Mouse (Mus musculus): ENCODE measurements at regions not wholly inside any gene's neighbourhood (a gene's known extent, or its start where the extent isn't known, plus 50 kb on each side); places are given as distances from the start of the nearest gene placed in this dataset.

DNA sequence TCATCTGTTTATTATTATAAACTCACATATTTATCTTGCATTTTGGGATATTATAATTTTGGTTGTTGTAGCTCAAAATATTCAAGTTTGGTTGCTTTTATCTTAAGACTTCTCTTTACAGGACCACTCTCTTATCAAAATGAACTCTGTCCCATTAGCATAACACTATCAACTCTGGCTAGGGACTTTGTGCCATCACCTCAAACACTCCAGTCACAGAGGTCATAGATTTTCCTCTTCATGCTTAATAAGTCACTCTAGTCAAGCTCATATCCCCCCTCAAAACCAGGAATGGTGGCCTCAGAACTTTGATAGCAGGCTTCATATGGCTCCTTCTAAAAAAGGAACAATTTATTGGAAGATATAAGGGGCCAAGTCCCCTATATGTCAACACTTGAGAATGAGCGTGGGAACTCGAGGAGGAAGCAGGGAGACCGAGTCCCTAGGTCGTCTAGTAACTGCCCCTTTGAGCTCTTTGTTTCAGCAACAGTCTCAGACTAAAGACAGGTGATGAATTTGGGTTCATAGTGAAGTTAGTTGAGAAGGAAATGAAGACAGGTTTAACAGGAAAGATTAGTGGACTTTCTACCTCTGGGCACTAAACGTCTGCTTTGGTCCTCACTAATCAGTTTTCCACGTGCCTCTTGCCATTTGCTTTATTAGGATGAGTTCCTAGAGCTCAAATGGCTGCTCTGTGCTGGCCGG lies 565.4 kb upstream of the Pkn2 start:
- no peak for DNase-seq (ENCODE audit: low spot score)
- WGBS: 76% methylated on average over 7 of the region's 7 CpGs
- Histone ChIP-seq H3K27ac (ENCODE audit: low read depth, low read length) (no peak overlapping the region), H3K4me1 (replicated peaks; ENCODE audit: control insufficient read depth, insufficient read depth, low read length) (no peaks in the 10 kb centered on the region), H3K36me3 (ENCODE audit: control insufficient read depth, insufficient read depth, low read length) (no peaks in the 10 kb centered on the region), H3K27me3 (ENCODE audit: control insufficient read depth, insufficient read depth, low read length) (no peaks in the 10 kb centered on the region), H3K4me2 (replicated peaks; ENCODE audit: low read depth, low read length) (no peak overlapping the region), H3K9me3 (ENCODE audit: control insufficient read depth, low read length) (no peaks in the 10 kb centered on the region), H3K9ac (ENCODE audit: low read depth, low read length) (no peak overlapping the region), H3K4me3 (ENCODE audit: low read depth, low read length) (no peak overlapping the region)
- no peak for ATAC-seq (ENCODE audit: low FRiP score)

DNA sequence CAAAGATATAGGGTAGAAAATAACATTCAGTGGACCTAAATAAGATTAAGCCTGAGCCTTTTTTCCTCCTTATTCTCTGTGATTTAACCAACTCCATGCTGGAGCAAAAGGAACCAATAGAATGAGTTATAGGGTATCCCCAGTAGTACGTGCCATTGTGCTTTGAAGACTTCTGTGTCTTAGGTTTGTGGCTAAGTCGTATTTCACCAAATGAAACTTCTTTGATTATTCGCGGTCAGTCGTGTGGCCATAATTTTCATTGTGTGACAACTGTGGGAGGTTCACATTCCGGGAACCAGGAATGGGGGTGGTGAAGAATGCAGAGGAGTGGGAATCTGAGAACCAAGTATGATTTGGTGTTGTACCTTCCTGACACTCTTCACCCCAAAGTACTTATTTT lies 535.6 kb upstream of the Pkn2 start:
- H3K4me3 ChIP-seq (ENCODE audit: low read depth, low read length): no peak overlapping the region
- no peak for ATAC-seq (ENCODE audit: low FRiP score)
- DNase-seq (ENCODE audit: low spot score): no peak
- no peaks in the 10 kb centered on the region for H3K4me1 ChIP-seq (replicated peaks; ENCODE audit: control insufficient read depth, insufficient read depth, low read length)
- no peaks in the 10 kb centered on the region for H3K36me3 ChIP-seq (ENCODE audit: control insufficient read depth, insufficient read depth, low read length)
- H3K27ac ChIP-seq (ENCODE audit: low read depth, low read length): no peak overlapping the region
- no peak overlapping the region for H3K9ac ChIP-seq (ENCODE audit: low read depth, low read length)
- 65% methylated on average over 6 of the region's 6 CpGs for WGBS
- no peaks in the 10 kb centered on the region for H3K27me3 ChIP-seq (ENCODE audit: control insufficient read depth, insufficient read depth, low read length)
- H3K4me2 ChIP-seq (replicated peaks; ENCODE audit: low read depth, low read length): no peak overlapping the region
- no peaks in the 10 kb centered on the region for H3K9me3 ChIP-seq (ENCODE audit: control insufficient read depth, low read length)

DNA sequence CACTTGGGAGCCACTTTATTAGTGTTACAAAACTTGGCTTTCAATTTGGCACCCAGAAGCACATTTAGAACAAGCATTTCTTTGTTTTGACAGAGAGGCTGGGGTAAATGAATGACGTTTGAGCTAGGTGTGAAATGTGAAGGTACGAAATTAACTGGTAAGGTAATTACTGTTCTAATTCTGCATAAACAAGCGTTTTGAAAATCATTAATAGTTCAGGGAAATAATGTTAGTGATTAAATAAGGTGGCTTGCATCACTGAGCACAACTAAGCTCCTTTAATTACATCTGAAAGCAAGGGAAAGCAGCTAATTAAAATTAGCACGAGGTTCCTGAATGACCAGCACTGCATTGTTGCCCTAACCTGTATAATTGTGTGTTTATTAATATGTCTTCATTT lies 529.9 kb upstream of the Pkn2 start:
- Histone ChIP-seq H3K27ac (ENCODE audit: low read depth, low read length) (no peak overlapping the region), H3K4me2 (replicated peaks; ENCODE audit: low read depth, low read length) (no peak overlapping the region), H3K4me1 (replicated peaks; ENCODE audit: control insufficient read depth, insufficient read depth, low read length) (no peaks in the 10 kb centered on the region), H3K4me3 (ENCODE audit: low read depth, low read length) (no peak overlapping the region), H3K9me3 (ENCODE audit: control insufficient read depth, low read length) (no peaks in the 10 kb centered on the region), H3K27me3 (ENCODE audit: control insufficient read depth, insufficient read depth, low read length) (no peaks in the 10 kb centered on the region), H3K36me3 (ENCODE audit: control insufficient read depth, insufficient read depth, low read length) (no peaks in the 10 kb centered on the region), H3K9ac (ENCODE audit: low read depth, low read length) (no peak overlapping the region)
- DNase-seq (ENCODE audit: low spot score): no peak
- 74% methylated on average over 4 of the region's 4 CpGs for WGBS
- no peak for ATAC-seq (ENCODE audit: low FRiP score)

DNA sequence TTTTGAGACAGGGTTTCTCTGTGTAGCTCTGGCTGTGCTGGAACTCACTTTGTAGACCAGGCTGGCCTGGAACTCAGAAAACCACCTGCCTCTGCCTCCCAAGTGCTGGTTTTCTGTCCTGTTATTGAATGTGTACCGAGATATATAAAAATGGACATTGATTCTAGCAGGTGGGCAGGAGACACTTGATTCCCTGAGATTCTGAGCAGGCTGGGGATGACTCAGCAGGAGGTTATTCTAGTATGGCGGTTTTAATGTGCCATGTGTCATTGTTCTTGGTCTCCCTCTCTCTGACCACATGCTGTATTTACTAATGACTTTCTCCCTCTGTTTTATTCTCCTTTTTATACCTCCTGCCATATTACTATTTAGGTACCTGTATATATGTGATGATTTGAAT lies 517.2 kb upstream of the Pkn2 start:
- no peak overlapping the region for H3K4me3 ChIP-seq (ENCODE audit: low read depth, low read length)
- no peak overlapping the region for H3K27ac ChIP-seq (ENCODE audit: low read depth, low read length)
- DNase-seq (ENCODE audit: low spot score) (no peak), ATAC-seq (ENCODE audit: low FRiP score) (no peak)
- no peak overlapping the region for H3K9ac ChIP-seq (ENCODE audit: low read depth, low read length)
- no peaks in the 10 kb centered on the region for H3K4me1 ChIP-seq (replicated peaks; ENCODE audit: control insufficient read depth, insufficient read depth, low read length)
- 76% methylated on average over 2 of the region's 2 CpGs for WGBS
- H3K9me3 ChIP-seq (ENCODE audit: control insufficient read depth, low read length): no peaks in the 10 kb centered on the region
- no peak overlapping the region for H3K4me2 ChIP-seq (replicated peaks; ENCODE audit: low read depth, low read length)
- H3K36me3 ChIP-seq (ENCODE audit: control insufficient read depth, insufficient read depth, low read length): no peaks in the 10 kb centered on the region
- H3K27me3 ChIP-seq (ENCODE audit: control insufficient read depth, insufficient read depth, low read length): no peaks in the 10 kb centered on the region

DNA sequence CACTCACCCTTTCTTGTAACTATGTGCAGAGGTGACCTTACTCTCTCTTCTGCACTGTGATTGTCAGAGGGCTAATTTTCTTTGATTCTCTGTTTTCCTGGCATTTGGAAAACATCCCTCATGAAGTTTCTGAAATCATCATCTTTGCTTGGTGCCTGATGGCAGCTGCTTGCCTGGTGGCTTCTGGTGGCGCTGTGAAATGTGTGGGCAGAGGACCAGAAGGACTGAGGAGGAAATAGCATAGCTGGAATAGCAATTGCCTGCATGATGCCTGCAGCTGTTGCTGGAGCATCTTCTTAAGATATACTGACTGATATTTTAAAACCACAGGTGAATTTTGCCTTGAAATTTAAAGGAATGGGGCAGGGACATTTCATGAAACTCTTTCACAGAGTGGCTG lies 502.6 kb upstream of the Pkn2 start:
- ATAC-seq (ENCODE audit: low FRiP score): no peak
- Histone ChIP-seq H3K4me3 (ENCODE audit: low read depth, low read length) (no peak overlapping the region), H3K27ac (ENCODE audit: low read depth, low read length) (no peak overlapping the region), H3K4me2 (replicated peaks; ENCODE audit: low read depth, low read length) (no peak overlapping the region), H3K9ac (ENCODE audit: low read depth, low read length) (no peak overlapping the region), H3K27me3 (ENCODE audit: control insufficient read depth, insufficient read depth, low read length) (no peaks in the 10 kb centered on the region), H3K36me3 (ENCODE audit: control insufficient read depth, insufficient read depth, low read length) (no peaks in the 10 kb centered on the region), H3K4me1 (replicated peaks; ENCODE audit: control insufficient read depth, insufficient read depth, low read length) (no peaks in the 10 kb centered on the region), H3K9me3 (ENCODE audit: control insufficient read depth, low read length) (no peaks in the 10 kb centered on the region)
- 87% methylated on average over 1 of the region's 1 CpGs for WGBS
- DNase-seq (ENCODE audit: low spot score): no peak

DNA sequence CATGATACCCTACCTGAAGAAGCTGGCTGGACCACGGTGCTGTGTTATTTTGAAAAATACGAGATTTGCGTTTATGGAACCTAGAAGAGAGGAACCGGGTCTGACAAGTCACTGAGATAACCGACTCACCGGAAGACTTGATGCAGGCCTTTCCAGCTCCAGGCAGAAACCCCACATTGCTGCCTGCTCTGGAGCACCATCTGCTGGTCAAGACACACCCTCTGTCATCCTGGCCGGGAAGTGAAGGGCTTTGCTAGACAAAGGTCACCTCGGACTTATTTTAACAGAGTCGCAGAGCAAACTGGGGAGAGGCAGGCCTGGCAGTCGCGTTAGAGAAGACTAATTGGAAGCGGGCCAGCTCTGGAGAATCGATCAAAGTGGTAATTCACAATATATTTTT lies 497.4 kb upstream of the Pkn2 start:
- Histone ChIP-seq H3K4me1 (replicated peaks; ENCODE audit: control insufficient read depth, insufficient read depth, low read length) (no peaks in the 10 kb centered on the region; the same call in 1 of the 2 replicates), H3K27me3 (ENCODE audit: control insufficient read depth, insufficient read depth, low read length) (no peaks in the 10 kb centered on the region), H3K36me3 (ENCODE audit: control insufficient read depth, insufficient read depth, low read length) (no peaks in the 10 kb centered on the region), H3K4me3 (ENCODE audit: low read depth, low read length) (no peak overlapping the region), H3K27ac (ENCODE audit: low read depth, low read length) (no peak overlapping the region), H3K9ac (ENCODE audit: low read depth, low read length) (no peak overlapping the region), H3K4me2 (replicated peaks; ENCODE audit: low read depth, low read length) (no peak overlapping the region), H3K9me3 (ENCODE audit: control insufficient read depth, low read length) (no peaks in the 10 kb centered on the region)
- DNase-seq (ENCODE audit: low spot score): peak; percentile 82
- ATAC-seq (ENCODE audit: low FRiP score): peak; percentile 85
- 20% methylated on average over 13 of the region's 13 CpGs for WGBS

DNA sequence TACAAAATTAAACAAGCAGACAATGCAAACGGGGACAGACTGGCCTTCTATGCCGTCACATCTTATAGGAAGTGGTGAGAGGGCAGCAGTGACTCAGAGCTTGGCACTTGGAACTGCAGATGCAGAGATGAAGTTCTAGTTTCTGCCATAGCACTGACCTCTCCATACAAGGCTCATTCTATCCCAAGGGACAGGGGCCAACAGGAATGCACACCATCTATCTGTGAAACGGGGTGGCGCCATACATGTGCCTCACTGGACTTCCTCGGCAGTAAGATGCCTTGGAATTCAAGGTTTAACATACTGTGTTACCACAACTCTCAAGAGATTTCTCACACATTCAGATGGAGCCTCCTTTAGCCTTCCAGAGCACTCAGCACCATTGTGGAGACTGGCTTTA lies 495.6 kb upstream of the Pkn2 start:
- no peaks in the 10 kb centered on the region for H3K27me3 ChIP-seq (ENCODE audit: control insufficient read depth, insufficient read depth, low read length)
- no peaks in the 10 kb centered on the region for H3K36me3 ChIP-seq (ENCODE audit: control insufficient read depth, insufficient read depth, low read length)
- 90% methylated on average over 5 of the region's 5 CpGs for WGBS
- DNase-seq (ENCODE audit: low spot score): no peak
- H3K9ac ChIP-seq (ENCODE audit: low read depth, low read length): no peak overlapping the region
- H3K9me3 ChIP-seq (ENCODE audit: control insufficient read depth, low read length): no peaks in the 10 kb centered on the region
- H3K4me3 ChIP-seq (ENCODE audit: low read depth, low read length): no peak overlapping the region
- H3K4me2 ChIP-seq (replicated peaks; ENCODE audit: low read depth, low read length): no peak overlapping the region
- no peak overlapping the region for H3K27ac ChIP-seq (ENCODE audit: low read depth, low read length)
- no peaks in the 10 kb centered on the region; the same call in 1 of the 2 replicates for H3K4me1 ChIP-seq (replicated peaks; ENCODE audit: control insufficient read depth, insufficient read depth, low read length)
- no peak for ATAC-seq (ENCODE audit: low FRiP score)

DNA sequence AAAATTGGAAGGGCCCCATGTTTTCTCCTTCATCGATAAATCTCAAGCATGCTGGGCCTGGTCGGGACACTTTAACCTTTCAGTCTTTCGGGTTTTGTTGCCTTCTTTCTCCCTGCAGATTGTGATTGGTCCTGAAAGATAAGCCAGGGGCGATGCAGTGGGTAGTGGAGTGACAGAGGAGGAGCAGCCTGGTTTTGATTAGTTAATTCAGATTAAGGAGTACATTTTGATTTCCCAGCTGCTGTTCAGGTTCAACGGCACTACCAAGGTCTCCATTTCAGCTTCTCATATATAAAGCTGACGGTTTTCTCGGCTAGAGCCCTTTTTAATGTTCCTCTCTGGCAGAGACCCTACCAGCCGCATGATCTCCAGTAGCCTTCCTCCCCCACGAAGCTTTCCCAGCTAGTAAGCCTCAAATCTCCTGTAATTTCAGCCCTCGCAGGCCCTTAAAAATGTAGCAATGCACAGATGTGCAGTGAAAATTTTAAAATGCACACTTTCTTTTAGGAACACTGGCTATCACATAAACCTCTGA lies 493.8 kb upstream of the Pkn2 start:
- H3K4me3 ChIP-seq (ENCODE audit: low read depth, low read length): no peak overlapping the region
- H3K4me1 ChIP-seq (replicated peaks; ENCODE audit: control insufficient read depth, insufficient read depth, low read length): no peaks in the 10 kb centered on the region; the same call in 1 of the 2 replicates
- H3K9ac ChIP-seq (ENCODE audit: low read depth, low read length): no peak overlapping the region
- H3K9me3 ChIP-seq (ENCODE audit: control insufficient read depth, low read length): no peaks in the 10 kb centered on the region
- H3K4me2 ChIP-seq (replicated peaks; ENCODE audit: low read depth, low read length): no peak overlapping the region
- H3K36me3 ChIP-seq (ENCODE audit: control insufficient read depth, insufficient read depth, low read length): no peaks in the 10 kb centered on the region
- 69% methylated on average over 10 of the region's 10 CpGs for WGBS
- ATAC-seq (ENCODE audit: low FRiP score) (no peak), DNase-seq (ENCODE audit: low spot score) (peak; percentile 7)
- H3K27ac ChIP-seq (ENCODE audit: low read depth, low read length): no peak overlapping the region
- no peaks in the 10 kb centered on the region for H3K27me3 ChIP-seq (ENCODE audit: control insufficient read depth, insufficient read depth, low read length)

DNA sequence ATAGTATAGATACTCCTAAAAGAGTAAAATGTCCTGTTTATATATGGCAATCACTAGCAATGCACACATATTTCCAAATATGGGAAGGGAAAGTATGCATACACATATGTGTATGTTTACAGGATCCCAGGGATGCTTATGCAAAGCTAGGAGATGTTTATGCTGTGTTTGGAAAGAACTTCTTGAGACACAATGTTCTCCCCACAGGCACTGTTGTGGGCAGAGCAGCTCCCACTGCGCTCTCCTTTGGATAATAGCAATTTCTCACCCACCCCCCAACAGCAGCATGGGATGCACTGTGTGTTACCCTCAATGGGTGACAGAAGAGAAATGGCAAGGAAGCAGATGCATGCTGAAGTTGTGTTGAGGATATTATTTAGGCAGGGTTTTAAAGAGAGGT lies 491.7 kb upstream of the Pkn2 start:
- no peaks in the 10 kb centered on the region for H3K9me3 ChIP-seq (ENCODE audit: control insufficient read depth, low read length)
- no peak overlapping the region for H3K27ac ChIP-seq (ENCODE audit: low read depth, low read length)
- H3K4me3 ChIP-seq (ENCODE audit: low read depth, low read length): no peak overlapping the region
- no peaks in the 10 kb centered on the region for H3K36me3 ChIP-seq (ENCODE audit: control insufficient read depth, insufficient read depth, low read length)
- H3K4me2 ChIP-seq (replicated peaks; ENCODE audit: low read depth, low read length): no peak overlapping the region
- ATAC-seq (ENCODE audit: low FRiP score) (no peak), DNase-seq (ENCODE audit: low spot score) (no peak)
- H3K9ac ChIP-seq (ENCODE audit: low read depth, low read length): no peak overlapping the region
- no peaks in the 10 kb centered on the region for H3K4me1 ChIP-seq (replicated peaks; ENCODE audit: control insufficient read depth, insufficient read depth, low read length)
- WGBS: 81% methylated on average over 1 of the region's 1 CpGs
- no peaks in the 10 kb centered on the region for H3K27me3 ChIP-seq (ENCODE audit: control insufficient read depth, insufficient read depth, low read length)

Data from hindbrain, embryonic 11.5 days (tissue).